ENCODE assay signal across 8 mouse cellular contexts in genomic region chrX:136624905-136625569, GRCm38 (mm10). TPM values are rescaled to one million over a fixed set of nuclear protein-coding genes. Genes with fewer than 3 reads are reported as not detected.
DNase-seq lines count a peak whose midpoint lies in the region; ATAC-seq and TF ChIP-seq lines count a peak whose summit lies in the region.
"Had no signal": no experiment of that assay in that cellular context is flagged by ENCODE, and none has a peak within 500 bp of the region (broad histone marks: within the 10 kb centered on the region; RNA-seq: fewer than 3 reads in every experiment).

No protein-coding gene starts in this region.

- peak; percentile 53 for TF ChIP-seq CTCF in liver, postnatal 0 days (IDR thresholded peaks at IDR 0.05; ENCODE audit: low read depth)

- no peaks in the 10 kb centered on the region for H3K36me3 ChIP-seq in liver, postnatal 0 days (replicated peaks; ENCODE audit: insufficient read depth, low read length)

- no peaks in the 10 kb centered on the region for H3K4me1 ChIP-seq in liver, postnatal 0 days (ENCODE audit: insufficient read depth)

- peak; percentile 27 for DNase-seq in ovary, postnatal 36 days (ENCODE audit: low spot score)
- no peak for DNase-seq in ovary, postnatal 10 days (ENCODE audit: low spot score)
- peak; percentile 13 to 25 for DNase-seq in adrenal gland, adult 18-20 months (ENCODE audit: low spot score in 2 of 2)
- peak; percentile 47 for DNase-seq in embryo, embryonic 11 days
- DNase-seq in kidney, postnatal 10 days: peak; percentile 56
- peak; percentile 23 for DNase-seq in liver, postnatal 0 days
- peak; percentile 54 for DNase-seq in right cerebral cortex, postnatal 25 days

- H3K27ac ChIP-seq in liver, postnatal 0 days (ENCODE audit: low read depth): no peak overlapping the region

- no peak overlapping the region for H3K4me3 ChIP-seq in liver, postnatal 0 days (ENCODE audit: low read depth, low read length)

- TF ChIP-seq EP300 in liver, postnatal 0 days (IDR thresholded peaks at IDR 0.05; ENCODE audit: low read depth): no peak

- H3K9ac ChIP-seq in liver, postnatal 0 days (replicated peaks): no peak overlapping the region

- no peaks in the 10 kb centered on the region for H3K9me3 ChIP-seq in liver, postnatal 0 days (ENCODE audit: low read length)

- 40% methylated on average over 9 of the region's 9 CpGs for WGBS in liver, postnatal 0 days (ENCODE audit: insufficient replicate concordance)

- no peaks in the 10 kb centered on the region for H3K27me3 ChIP-seq in liver, postnatal 0 days (ENCODE audit: insufficient read depth, low read length)

- no peak overlapping the region for H3K4me2 ChIP-seq in liver, postnatal 0 days (ENCODE audit: low read depth, low read length)

- ATAC-seq in liver, postnatal 0 days: no peak

RNA-seq across cellular contexts. Expression of gene Tceal3, which starts 34.4 kb away (rescaled TPM):
- 10 to 100 TPM; 28.3 to 35.3 TPM for total RNA-seq in adrenal gland, adult 18-20 months (2021)
- not detected in 2 replicates for polyA plus RNA-seq in liver, postnatal 0 days (2015; fragmentation: Nextera tagmentation; extraction: Ambion mirVana)
- total RNA-seq: neutrophil, adult 5-6 weeks had no signal
